Mouse (Mus musculus) erythroblast, adult 5-6 weeks (primary cell): ENCODE data around the gene Trim17. TPM values are rescaled to one million over a fixed set of nuclear protein-coding genes. Genes with fewer than 3 reads are reported as not detected.

Experiments used
- ATAC-seq: replicated peaks from 2 replicates; pipeline ENCODE4 v1.8.0; 2016; ENCODE audit warnings: moderate number of reproducible peaks, mild to moderate bottlenecking, moderate TSS enrichment, inconsistent platforms; ENCODE audit not compliant: poor library complexity, low FRiP score, severe bottlenecking
- total RNA-seq, 2 experiments: library from RNA; stranded (forward) in 1 of 2; stranded (reverse) in 1 of 2; fragments of 150-400 nt in 1 of 2; fragments of 200-764, 138-1000 nt in 1 of 2; gene quantifications; 2 replicates each; pipeline versions ENCODE4 v1.2.3 to v1.2.4; 2015 to 2017; ENCODE audit warnings: low replicate concordance in 2 of 2

Trim17 gene
- total RNA-seq, 2 experiments from 2014 or later, result not detected

DNA sequence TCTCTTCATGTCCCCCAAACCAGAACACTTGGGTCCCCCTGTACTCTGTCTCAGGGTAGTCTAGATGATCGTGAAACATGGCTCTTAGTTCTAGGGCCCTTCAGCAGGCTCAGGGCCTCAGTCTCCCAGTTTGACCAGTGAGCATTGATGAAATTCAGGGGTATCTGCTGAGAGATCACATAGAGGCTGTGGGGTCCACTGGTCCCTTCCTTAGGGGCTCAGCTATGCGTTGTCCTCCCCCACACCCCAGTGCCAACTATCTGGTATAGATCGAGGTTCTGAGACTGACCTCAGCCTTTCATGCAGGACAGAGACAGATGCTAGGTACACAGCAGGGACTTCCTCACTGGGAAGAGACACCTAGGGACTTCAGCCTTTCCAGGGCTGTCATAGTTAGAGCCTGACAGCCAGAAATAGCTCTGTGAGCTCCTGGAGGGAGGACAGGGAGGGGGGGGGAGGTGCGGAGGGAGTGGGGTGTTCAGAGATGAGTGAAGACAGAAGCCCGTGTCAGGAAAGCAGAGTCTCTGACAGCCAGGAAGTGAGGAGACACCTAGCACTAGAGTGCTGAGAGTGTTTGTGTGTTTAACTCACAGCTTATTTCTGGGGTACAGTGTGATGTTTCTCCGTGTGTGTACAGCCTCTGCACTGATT is 29.3 kb downstream of the Trim17 start:
- ATAC-seq, result no peak

- no peak for ATAC-seq
Measured at GRCm38 (mm10) chr11:58984657-58985056, 30.2 kb downstream of the Trim17 start.

- ATAC-seq, result no peak
Measured at GRCm38 (mm10) chr11:58985299-58985917, 30.9 kb downstream of the Trim17 start.

GRCm38 (mm10) chr11:58989166-58989565 is 34.7 kb downstream of the Trim17 start:
- no peak for ATAC-seq

DNA sequence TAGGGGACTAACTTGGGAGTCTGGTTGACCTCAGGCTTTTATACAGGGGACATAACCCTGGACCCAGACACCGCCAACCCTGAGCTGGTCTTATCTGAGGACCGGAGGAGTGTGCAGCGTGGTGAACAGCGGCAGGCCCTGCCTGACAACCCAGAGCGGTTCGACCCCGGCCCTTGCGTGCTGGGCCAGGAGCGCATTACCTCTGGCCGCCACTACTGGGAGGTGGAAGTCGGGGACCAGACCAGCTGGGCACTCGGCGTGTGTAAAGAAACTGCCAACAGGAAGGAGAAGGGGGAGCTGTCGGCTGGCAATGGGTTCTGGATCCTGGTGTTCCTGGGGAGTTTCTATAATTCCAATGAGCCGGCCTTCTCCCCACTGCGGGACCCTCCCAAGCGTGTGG is 35.7 kb downstream of the Trim17 start:
- ATAC-seq, result no peak

- ATAC-seq, result no peak
Measured at GRCm38 (mm10) chr11:58990794-58991193, 36.3 kb downstream of the Trim17 start.

GRCm38 (mm10) chr11:58991911-58992310 is 37.4 kb downstream of the Trim17 start:
- no peak for ATAC-seq

DNA sequence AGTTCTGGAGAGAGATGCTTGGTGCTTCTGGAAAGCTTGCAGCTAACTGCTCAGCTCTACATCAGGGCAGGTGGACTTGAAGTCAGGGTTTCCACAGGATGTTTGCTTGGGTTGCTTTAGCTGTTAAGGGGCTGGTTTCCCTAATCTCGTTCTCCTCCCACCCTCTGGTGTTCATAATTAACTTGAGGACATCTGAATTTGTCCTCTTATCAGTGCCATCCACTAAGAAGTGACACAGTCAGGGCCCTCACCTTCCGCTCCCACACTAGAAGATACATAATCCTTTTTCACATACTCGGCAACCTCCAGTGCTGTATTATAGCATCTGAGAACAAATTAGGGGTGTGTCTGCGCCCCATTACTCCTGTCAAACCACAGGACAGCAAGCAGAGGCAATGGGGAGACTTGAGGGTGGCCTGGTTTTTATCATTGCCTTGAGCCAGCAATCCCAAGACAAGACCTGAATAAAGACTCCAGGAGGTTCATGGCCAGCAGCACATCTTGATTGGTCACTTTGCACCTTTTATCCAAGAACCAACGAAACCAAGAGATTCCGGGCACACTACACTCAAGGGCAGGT is 38.7 kb downstream of the Trim17 start:
- ATAC-seq, result no peak

DNA sequence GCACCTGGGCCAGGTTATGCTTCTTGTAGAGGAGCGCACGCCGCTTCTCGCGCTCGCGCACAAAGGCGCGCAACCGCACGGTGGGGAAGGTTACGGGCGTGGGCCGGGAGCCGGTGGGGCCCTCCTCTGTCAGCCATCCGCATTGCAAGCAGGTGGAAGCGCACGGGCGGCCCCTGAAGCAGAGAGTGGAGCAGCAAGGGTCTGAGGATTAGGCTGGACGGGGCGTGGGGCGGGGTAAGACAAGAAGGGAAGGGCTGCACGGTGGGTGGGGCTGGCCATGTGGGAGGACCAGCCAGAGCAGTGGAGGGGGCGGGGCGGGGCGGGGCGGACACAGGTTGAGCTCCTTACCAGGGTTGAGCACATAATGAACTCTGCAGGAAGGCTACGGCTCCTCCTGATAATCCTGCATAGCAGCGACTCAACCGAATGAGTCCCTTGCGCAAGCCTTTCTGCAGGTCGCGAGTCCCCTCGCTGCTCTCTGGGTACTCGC is 39.9 kb downstream of the Trim17 start:
- 0 out of 2 replicates have a peak, but pooled peaks have one; percentile 35 for ATAC-seq

DNA sequence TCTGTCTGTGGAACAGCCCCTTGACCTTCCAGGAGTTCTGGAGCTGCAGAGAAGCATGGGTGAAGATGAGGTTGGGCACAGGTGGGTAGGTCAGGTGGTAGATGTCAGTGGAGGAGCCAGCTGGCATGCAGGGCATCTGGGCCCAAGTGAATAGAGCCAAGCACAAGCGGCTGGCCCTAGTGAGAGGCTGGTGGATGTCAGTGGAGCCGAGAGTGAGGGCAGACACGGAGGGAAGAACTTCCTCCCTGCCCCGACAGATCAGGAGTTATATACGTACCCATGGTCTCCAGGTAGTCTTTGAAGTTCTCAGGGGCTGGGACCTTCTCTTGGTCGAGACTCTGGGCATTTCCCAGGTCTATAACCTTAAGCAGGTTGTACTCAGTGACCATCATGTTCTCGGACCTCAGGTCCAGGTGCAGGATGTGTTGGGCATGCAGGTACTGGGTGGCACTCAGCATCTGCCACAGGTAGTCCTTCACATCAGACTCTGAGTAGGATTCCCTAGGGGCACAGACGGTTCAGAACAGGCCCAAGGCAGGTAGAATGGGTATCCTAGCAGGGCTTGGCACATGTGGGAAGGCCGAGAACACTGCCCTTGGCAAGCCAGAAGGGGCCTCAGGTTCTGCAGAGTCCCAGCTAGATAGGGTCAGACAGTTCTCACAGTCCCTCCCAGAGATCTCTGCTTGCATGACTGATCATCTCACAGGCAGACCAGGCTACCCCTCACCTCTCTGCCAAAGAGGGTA is 40.7 kb downstream of the Trim17 start:
- ATAC-seq, result no peak

GRCm38 (mm10) chr11:58995807-58996370 is 41.4 kb downstream of the Trim17 start:
- ATAC-seq, result no peak

DNA sequence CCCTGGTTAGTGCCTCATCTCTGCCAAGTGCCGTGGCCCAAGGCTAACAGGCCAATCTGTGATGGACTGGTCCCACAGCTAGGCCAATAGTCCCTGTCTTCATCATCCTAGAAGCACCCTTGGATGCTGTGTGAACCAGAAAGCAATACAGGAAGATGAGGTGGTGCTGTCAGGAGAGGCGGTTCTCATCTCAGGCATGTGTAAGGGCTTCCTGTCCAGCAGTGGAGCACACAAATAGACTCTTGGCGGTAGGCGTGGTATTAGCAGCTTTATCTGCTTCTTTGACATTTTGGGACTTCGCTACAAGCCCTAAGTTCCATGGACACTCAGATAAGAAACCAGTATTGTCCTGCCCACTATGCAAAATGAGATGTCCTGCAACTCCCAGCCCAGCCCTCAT is 43.1 kb downstream of the Trim17 start:
- no peak for ATAC-seq

GRCm38 (mm10) chr11:58999158-58999557 is 44.7 kb downstream of the Trim17 start:
- no peak for ATAC-seq

GRCm38 (mm10) chr11:58999830-59000229 is 45.3 kb downstream of the Trim17 start:
- ATAC-seq, result no peak

- ATAC-seq, result no peak
Measured at GRCm38 (mm10) chr11:59000635-59001034, 46.1 kb downstream of the Trim17 start.

DNA sequence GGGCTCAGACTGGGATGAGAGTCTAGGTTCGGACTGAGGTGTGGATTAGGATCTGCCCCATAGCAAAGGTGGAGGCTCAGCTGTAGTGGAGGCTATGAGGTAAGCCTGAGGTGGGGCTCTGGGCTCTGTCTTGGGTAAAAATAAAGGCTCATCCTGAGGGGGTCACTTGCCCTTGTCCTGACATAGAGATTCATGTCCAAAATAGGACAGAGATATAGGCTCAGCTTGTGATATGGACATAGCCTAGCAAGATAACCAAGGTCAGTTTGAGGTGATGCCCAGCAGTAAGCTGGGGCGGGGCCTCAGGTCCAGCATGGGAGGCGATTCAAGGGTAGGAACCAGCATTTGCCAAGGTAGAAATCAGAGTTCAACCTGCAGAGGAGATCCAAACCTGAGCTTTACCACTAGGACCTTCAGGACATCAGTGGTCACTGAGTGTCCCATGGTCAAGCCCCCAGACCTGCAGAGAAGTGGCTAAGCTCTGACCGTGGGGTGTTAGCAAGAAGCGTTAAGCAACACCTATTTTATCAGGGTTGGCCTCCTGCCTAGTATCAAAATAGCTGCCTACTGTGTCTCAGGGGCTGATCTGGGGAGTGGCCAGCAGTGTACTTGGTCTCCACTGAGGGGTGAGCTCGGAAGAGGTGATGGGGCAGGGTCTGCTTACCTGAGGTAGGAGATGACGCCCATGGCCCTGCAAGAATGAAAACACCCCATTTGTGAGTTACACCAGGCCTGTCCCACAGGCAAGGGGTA is 48.0 kb downstream of the Trim17 start:
- ATAC-seq, result no peak

GRCm38 (mm10) chr11:59015052-59015451 is 60.6 kb downstream of the Trim17 start:
- 0 out of 2 replicates have a peak, but pooled peaks have one; percentile 29 for ATAC-seq
